Mouse (Mus musculus) thymus, adult 2 months (tissue): ENCODE data around the gene Adat3. TPM values are rescaled to one million over a fixed set of nuclear protein-coding genes. Genes with fewer than 3 reads are reported as not detected.

Source experiments
- DNase-seq: peaks from one replicate; pipeline ENCODE4 v3.0.0; 2021
- H3K27ac ChIP-seq: fragments of 200-500 bp; 2 replicates; pipeline ENCODE4 v1.5.1; 2012; ENCODE audit warnings: low read length, control low read depth; ENCODE audit not compliant: control insufficient read depth, insufficient read depth
- H3K27me3 ChIP-seq: fragments of 200-500 bp; 2 replicates; pipeline ENCODE4 v1.6.1; 2012; ENCODE audit warnings: mild to moderate bottlenecking, low read length, moderate library complexity, mixed read lengths; ENCODE audit not compliant: control insufficient read depth, insufficient read depth
- H3K36me3 ChIP-seq: fragments of 200-500 bp; 2 replicates; pipeline ENCODE4 v1.6.1; 2012; ENCODE audit warnings: mild to moderate bottlenecking, low read length, moderate library complexity; ENCODE audit not compliant: control insufficient read depth, insufficient read depth
- H3K4me1 ChIP-seq: fragments of 200-500 bp; replicated peaks from 2 replicates; pipeline ENCODE4 v1.6.1; 2012; ENCODE audit warnings: low read length; ENCODE audit not compliant: control insufficient read depth, insufficient read depth
- H3K4me3 ChIP-seq: fragments of 200-500 bp; 2 replicates; pipeline ENCODE4 v1.5.1; 2012; ENCODE audit warnings: mild to moderate bottlenecking, low read length, control low read depth, moderate library complexity; ENCODE audit not compliant: control insufficient read depth, insufficient read depth
- CTCF ChIP-seq: fragments of 200-500 bp; IDR thresholded peaks from 2 replicates; pipeline ENCODE4 v1.5.1; 2012; ENCODE audit warnings: mild to moderate bottlenecking, control low read depth, low read length, moderate library complexity, borderline replicate concordance; ENCODE audit not compliant: control insufficient read depth, poor library complexity, insufficient read depth; ENCODE audit errors: extremely low read depth
- POLR2A ChIP-seq: fragments of 200-500 bp; IDR thresholded peaks from 2 replicates; pipeline ENCODE4 v1.6.1; 2012; ENCODE audit warnings: mild to moderate bottlenecking, low read length, control low read depth, moderate library complexity; ENCODE audit not compliant: control insufficient read depth, poor library complexity, insufficient read depth; ENCODE audit errors: extremely low read depth
- WGBS: fragments of 180-500 bp; shearing (Covaris S2); methylation state at CpG from one replicate; pipeline ENCODE4 v1.1.7; 2018; 5-methylcytosine and 5-hydroxymethylcytosine counted together
- polyA plus RNA-seq: library from polyadenylated mRNA; depleted of rRNA; stranded (reverse); fragments of >200 nt; gene quantifications from 2 replicates; pipeline ENCODE4 v1.2.3, GENCODE M21; 2012

Adat3 gene
- polyA plus RNA-seq, 1 experiment: 42.9 TPM

DNA sequence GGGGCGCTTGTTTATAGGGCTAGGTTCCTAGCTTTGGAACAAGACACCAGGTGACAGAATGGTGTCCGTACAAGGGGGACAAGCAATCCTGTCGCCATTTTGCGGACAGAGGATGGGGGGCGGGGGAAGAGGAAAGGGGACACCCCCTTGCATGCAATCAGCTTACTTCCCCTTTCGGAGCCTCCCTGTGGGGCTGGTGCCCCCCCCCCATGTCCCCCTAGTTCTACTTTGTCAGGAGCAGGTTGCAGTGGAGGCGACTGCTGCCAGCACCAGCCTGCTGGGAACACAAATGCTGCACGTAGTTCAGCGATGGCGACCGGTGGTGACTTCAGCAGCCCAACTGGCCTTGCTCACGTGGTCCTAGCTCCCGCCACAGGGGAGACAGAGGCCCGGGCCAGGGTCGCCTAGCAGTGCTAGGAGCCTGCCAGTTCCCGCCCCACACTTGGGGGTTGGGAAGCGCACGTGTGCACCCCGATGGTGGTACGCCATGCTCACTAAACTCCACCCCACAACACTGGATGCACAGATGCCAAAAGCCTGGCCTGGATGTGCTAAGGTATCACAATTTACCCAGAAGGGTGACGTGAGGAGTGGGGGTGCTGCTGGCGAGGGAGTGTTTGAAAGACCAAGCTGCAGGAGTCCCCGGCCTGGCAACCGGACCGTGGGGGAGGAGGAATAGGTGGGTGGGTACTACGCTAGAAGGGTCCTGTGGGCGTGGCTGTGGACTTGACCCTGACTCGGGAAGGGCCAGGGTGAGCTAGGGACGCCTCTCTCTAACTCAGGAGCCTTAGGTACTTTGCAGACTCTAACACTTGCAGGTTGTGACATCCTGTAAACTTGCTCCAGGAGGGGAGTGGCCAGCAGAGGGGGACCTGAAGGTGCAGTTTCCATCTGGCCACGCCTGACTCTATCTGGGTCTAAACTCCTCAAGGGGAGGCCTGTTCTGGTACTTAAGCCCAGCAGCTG, 31.5 kb upstream of the Adat3 start:
- Histone ChIP-seq H3K4me3 (no peak overlapping the region), H3K4me1 (peaks cover 58% of the 10 kb centered on the region), H3K36me3 (no peaks in the 10 kb centered on the region; the same call in 1 of the 2 replicates), H3K27me3 (no peaks in the 10 kb centered on the region), H3K27ac (peak overlapping the region; percentile 4; the same call in 1 of the 2 replicates)
- TF ChIP-seq CTCF (no peak), POLR2A (no peak)
- WGBS: 23% methylated on average over 30 of the region's 30 CpGs
- no peak for DNase-seq

DNA sequence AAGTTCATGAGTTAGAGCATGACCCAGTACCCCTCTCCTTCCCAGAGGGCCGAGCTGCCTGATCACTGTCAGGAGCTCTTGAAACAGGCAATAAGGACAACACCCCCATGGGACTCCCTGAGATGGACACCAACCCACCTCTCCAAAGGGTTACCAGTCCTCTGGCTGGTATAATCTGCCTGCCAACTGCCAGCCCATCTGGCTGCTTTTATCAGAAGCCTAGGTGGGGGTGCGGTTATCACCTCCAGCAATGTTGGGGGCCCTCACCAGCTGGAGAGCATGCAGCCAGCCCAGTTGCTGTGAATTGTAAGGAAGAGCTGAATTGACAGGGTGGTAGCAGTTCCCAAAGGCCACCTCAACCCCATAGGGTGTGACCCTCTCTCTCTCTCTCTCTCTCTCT, 30.2 kb upstream of the Adat3 start:
- Histone ChIP-seq H3K4me1 (peaks cover 55% of the 10 kb centered on the region), H3K27ac (no peak overlapping the region; the same call in 1 of the 2 replicates), H3K4me3 (no peak overlapping the region), H3K36me3 (no peaks in the 10 kb centered on the region; the same call in 1 of the 2 replicates), H3K27me3 (no peaks in the 10 kb centered on the region)
- no peak for TF ChIP-seq POLR2A
- no peak for TF ChIP-seq CTCF
- DNase-seq: no peak
- 96% methylated on average over 2 of the region's 2 CpGs for WGBS

DNA sequence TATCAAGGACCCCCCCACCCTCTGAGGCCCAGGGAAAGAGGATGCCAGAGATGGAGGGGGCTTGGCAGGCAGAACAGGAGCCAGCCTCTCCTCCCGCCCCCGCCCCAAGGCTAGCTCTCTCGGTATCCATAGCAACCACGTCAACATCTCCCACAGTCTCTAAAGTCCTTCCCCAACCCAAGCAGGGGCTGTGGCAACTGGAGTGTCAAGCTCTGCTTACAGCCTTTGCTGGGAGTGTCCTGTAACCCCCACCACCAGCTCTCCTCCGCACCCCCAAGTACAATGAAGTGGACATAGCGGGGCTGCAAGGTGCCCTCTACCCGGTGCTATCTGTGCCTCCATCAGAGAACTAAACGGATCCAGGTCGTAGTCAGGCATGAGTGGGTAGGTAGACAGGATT, 28.7 kb upstream of the Adat3 start:
- Histone ChIP-seq H3K27ac (no peak overlapping the region), H3K4me3 (no peak overlapping the region), H3K27me3 (no peaks in the 10 kb centered on the region), H3K4me1 (peaks cover 62% of the 10 kb centered on the region), H3K36me3 (no peaks in the 10 kb centered on the region)
- TF ChIP-seq CTCF (no peak), POLR2A (no peak)
- WGBS: 89% methylated on average over 9 of the region's 9 CpGs
- DNase-seq: no peak

DNA sequence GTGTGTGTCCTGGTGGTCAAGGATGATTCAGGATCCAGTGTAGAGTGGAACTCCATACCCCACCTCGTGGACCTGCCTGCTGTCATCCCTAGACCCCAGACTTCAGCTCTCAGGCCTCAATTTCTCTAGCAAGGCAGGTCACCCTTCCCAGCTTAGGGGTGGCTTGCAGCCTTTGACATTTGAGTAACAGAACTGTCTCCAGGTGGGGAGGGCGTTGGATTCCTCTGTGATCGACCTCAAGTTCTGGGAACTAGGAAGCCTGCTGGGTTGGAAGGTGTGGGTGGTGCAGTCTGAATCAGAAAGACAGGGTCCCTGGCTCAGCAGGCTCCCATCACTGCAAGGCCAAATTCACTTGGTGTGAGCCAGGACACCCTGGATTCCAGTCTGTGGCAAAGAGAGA, 27.8 kb upstream of the Adat3 start:
- H3K36me3 ChIP-seq: no peaks in the 10 kb centered on the region
- H3K4me3 ChIP-seq: no peak overlapping the region
- H3K4me1 ChIP-seq: peaks cover 59% of the 10 kb centered on the region
- no peak overlapping the region for H3K27ac ChIP-seq
- no peaks in the 10 kb centered on the region for H3K27me3 ChIP-seq
- DNase-seq: no peak
- WGBS: 94% methylated on average over 3 of the region's 3 CpGs
- TF ChIP-seq CTCF: no peak
- no peak for TF ChIP-seq POLR2A

DNA sequence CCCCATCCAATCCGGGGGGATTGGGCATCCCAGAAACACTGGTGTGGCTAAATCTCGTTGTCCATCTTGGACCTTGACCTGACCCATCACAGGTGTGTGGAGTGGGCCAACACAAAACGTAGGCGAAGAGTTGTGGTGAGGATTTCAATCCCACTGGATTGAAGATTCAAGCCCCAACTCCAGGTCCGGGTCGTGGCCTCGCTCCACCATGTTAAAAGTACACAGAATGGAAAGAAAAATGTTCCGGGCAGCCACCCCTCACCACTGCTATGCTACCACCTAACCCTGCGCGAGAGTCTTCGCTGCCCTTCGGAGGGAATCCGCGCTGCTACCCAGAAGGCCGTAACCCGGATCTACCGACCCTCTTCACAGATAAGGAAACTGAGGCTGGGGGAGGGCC, 26.8 kb upstream of the Adat3 start:
- DNase-seq: no peak
- Histone ChIP-seq H3K27ac (no peak overlapping the region), H3K4me3 (peak overlapping the region; percentile 75), H3K27me3 (no peaks in the 10 kb centered on the region), H3K36me3 (no peaks in the 10 kb centered on the region), H3K4me1 (peaks cover 48% of the 10 kb centered on the region)
- 16% methylated on average over 17 of the region's 17 CpGs for WGBS
- no peak for TF ChIP-seq CTCF
- TF ChIP-seq POLR2A: no peak

DNA sequence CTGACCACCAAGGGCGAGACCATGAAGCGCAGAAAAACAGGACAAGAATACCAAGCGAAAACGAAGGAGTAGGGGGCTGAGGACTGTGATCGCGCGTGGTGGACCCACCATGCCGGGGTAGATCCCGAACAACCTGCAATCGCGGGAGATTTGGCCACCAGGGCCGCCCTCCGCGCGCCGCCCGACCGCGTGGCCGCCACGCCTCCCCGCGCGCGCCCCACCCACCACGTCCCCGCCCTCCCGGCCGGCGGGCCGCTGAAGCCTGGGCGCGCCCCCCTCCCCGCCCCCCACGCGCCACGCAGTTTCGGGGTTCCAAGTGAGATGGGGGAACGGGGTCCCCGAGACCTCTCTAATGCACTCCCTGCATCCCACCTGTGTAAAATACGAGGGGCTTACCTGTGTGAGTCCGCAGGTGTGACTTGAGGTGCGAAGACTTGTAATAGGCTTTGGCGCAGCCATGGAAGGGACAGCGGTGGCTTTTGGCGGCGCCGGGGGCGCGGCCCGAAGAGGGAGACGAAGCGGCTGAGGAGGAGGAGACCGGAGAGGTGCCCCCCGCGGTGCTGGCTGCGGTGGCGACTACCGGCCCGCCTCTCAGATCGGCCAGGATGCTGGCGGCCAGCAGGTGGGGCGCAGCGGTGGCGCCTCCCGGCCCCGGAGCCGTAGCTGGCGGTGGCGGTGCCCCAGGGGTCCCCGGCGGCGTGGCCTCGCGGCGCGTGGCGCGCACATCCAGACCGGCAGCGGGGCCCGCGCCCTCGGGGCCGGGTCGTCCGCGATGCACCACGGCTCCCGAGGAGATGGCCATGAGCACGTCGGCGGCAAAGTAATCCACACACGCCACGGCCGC, 26.1 kb upstream of the Adat3 start:
- Histone ChIP-seq H3K36me3 (no peaks in the 10 kb centered on the region), H3K4me1 (peaks cover 42% of the 10 kb centered on the region), H3K27ac (no peak overlapping the region), H3K27me3 (no peaks in the 10 kb centered on the region), H3K4me3 (peak overlapping the region; percentile 75)
- DNase-seq: peak; percentile 55
- WGBS: under 1% methylated on average over 93 of the region's 96 CpGs
- TF ChIP-seq CTCF (no peak), POLR2A (0 out of 2 replicates have a peak, but pooled peaks have one; percentile 28)
